Mouse (Mus musculus): Measurements from ENCODE around the gene Lysmd1.
A peak's percentile ranks its signal among the peaks of the same experiment; 100 is the strongest.

Lysmd1 gene

DNA sequence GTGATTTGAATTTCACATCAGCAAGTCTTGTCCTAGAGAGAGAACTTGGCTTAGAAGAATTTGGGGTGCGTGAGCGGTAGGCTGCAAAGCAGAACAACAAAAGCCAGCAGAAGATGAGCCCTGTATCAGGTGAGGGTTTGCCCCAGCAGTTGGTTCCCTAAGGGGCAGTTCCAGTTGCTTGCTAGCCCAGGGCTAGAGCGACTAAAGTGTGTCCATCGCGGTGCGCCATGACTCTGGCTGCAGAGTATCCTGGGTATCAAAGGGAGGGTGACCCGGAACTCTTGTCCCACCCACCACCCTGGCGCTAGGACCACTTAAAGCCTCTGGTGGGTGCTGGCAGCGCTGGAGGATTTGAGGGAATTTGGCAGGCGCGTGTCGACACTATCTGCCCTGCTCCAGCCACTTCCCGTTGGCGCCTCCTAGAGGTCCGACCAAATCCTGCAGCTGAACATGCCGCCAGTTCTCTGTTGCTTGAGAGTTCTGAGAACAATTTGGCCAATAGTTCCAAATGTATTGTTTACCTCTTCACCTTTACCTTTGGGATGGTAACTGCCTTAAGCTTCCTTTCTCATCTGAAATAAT is 40.2 kb downstream of the Lysmd1 start:
- DNase-seq (ENCODE audit: low read depth): peak; percentile 91

DNA sequence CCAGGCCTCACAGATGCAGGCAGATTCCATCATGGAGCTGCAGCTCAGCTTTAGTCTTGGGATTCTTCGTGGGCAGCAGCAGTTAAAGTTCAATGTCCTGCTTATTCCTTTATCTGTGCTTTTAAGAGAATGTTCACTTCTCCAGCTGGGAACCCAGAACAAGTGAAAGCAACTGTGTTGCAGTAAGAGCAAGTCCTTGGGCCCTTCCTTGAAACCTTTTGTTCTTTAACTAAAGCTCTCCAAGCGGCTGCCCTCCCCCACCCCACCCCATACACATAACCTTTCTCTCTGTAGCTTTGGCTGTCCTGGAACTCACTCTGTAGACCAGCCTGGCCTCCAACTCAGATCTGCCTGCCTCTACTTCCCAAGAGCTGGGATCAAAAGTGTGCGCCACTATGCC is 42.6 kb downstream of the Lysmd1 start:
- DNase-seq (ENCODE audit: low read depth): no peak

DNA sequence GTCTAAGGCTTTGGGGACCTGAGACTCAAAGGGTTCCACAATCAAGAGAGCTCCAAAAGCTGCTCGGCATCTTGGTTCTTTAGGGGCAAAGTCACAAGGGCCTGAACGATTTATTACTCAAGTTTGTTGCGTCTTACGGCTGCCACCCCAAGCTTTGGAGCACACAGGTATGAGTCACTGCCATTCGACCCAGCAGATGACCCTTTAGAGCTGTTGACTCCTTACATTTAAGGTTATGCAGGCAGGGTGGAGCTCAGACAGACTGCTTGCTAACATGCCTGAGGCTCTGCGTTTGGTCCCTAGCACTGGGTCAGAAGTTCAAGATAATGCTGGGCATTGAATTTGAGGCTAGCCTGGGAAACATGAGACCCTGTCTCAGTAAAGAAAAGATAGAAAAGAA is 43.7 kb downstream of the Lysmd1 start:
- no peak for DNase-seq (ENCODE audit: low read depth)

DNA sequence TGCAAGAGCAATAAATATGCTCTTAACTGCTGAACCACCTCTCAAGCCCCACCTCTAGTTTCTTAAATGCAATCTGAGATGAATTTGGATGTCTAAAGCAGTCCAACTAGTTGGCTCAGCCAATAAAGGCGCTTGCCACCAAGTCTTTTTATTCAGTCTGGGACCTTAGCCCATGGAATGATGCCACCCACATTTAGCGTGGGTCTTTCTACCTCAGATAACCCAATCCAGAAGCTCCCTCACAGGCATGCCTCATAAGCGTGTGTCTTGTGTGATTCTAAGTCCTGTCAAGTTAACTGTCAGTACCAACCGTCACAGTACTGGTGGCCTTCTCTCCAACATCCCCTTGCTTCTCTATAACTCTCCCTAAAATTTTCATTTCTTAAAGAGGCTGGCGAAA is 45.1 kb downstream of the Lysmd1 start:
- DNase-seq (ENCODE audit: low read depth): no peak

DNA sequence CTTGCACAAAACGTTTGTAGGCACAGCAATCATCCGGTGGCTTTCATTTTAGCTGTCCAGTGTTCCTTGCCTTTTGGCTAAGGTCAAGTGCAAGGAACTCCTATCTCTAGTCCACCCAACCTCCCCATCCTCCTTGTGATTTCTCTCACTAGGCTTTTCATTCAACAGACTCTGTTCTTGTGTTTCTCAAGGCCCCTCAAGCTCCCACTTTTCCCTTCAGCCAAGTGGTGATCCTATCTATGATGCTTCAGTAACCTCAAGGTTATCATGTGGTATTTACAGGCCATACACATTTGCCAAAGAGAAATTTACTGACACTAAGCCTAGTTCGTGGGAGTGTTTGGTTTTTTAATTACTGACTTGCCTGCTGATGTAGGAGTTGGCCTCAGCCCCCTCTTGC is 46.0 kb downstream of the Lysmd1 start:
- no peak for DNase-seq (ENCODE audit: low read depth)

DNA sequence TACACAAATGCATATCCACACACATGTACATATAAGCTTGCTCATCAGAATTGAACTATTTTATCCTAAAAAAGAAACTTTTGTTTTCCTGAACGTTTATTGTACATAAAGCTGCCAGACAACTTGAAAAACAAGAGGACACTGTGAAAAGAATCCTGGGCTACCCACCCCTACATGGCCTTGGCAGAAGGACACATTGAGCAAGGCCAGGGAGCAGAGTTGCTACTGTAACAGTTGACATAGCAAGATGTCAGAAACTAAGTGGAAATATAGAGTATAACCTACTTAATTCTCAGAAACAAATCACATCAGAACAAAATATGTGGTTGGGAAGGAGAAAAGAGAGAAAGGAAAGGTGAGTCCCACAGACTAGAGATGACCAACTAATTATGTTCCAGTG is 48.0 kb downstream of the Lysmd1 start:
- no peak for DNase-seq (ENCODE audit: low read depth)

DNA sequence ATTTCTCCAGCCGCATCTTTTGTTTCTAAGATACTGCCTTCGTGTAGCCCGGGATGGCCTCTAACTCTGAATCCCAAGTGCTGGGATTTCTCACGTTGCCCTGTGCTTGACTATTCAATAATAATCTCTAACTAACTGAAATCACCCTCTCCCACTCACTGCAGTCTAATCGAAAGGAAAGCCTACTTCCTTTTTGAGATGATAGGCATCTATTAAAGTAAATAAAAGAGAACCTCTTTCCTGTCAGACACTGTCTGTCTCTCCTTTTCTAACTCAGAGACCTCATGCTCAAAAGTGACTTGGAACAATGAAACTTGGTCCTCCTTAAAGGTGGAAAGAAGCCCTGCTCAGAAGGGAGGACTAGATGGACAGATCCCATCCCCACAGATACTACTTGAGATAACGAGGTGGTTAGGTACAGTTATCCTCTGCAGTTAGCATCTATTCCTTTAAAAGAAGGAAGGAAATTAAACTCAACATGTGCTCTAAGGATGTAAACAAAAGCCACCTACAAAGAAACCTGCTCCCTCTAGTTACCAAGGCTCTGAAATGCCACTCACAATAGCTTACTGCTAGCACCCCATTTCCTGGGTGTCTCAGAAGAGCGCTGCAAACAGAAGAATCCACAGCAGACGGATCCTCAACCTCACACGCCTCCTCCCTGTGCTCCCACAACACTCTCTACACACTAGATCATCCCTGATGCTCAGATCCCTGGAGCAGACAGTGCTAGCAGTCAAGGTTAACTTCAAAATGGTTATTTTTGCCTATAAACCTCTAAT is 51.1 kb downstream of the Lysmd1 start:
- DNase-seq (ENCODE audit: low read depth): peak; percentile 60

DNA sequence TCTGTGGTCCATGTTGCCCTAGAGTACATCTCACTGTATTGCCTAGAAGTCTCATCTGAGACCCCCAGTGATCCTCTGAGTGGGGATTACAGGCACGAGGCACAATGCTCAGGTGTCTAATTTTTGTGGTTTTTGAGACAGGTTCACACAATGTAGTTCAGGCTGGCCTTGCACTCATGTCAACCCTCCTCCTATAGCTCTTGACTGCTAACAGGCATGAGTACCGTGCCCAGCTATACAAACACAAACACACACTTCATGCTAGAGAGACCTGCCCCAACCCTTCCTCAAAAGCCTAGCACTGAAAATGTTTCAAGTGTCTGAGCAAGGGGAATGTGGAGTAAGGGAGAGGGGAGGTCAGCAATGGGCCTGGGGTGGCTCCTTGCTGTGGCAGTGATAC is 52.2 kb downstream of the Lysmd1 start:
- DNase-seq (ENCODE audit: low read depth): no peak

DNA sequence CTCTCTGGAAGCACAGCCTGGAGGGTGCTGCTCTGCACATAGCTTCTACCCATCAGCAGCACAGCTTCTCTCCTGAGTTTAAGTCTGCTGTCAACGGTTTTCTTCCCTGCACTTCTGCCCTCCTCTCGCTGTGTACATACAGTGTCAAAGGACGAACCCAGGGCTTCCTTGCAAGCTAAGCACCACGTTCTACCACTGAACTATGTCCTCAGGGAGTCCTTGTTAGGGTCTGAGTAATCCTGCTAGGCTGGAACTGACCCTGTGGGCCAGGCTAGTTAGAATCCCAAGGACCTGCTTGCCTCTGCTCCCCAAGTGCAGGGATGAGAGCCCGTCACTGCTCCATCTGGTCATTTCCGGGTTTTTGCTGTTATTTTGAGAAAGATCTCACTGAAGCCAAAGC is 53.0 kb downstream of the Lysmd1 start:
- DNase-seq (ENCODE audit: low read depth): no peak
